Mouse (Mus musculus) brain, adult 2 months (tissue): ENCODE results near the gene Kif1c.

ENCODE experiments used
- DNase-seq: peaks from one replicate; pipeline ENCODE4 v3.0.0; 2011; ENCODE audit warnings: low read depth, low spot score

Gene Kif1c

GRCm38 (mm10) chr11:70667271-70668150, 32.8 kb upstream of the Kif1c start:
- no peak for DNase-seq

- DNase-seq: no peak
Observed at GRCm38 (mm10) chr11:70668335-70668770, 32.0 kb upstream of the Kif1c start.

DNA sequence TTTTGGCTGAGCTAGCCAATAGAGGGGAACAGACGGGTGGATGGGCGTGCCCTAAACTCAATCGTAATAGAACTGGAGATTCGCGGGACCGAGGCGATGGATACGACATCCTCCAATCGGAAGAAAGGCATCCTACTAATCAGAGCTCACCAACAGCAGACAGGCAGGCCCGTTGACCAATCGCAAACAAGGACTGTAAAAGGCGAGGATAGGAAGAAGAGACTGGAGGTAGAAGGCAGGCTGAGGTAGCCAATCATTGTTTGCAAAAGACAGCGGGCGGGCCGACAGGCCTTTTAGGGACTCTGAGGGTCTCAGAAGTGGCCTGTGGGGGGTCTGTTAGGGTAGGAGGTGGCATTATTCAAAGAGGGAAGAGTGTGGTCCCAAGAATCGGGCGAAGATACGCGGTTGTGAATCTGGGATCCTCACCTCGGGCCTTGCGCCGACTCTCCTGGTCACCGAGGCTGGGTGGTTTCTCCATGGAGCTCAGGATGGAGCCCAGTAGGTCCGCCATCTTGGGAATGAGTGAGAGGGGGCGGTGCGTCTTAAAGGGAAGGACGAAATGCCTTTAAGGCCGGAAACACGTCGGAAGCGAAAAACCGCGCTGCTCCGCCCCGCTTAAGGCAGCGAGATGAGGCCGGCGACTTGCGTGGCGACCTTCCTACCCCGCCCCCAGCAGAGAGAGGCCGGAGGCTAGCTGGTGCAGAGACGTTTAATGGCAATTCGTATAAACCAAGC, 31.4 kb upstream of the Kif1c start, which contains the start of gene Spag7:
TSS of gene Spag7 (minus strand) at position 646 of the 735 bp plus-strand sequence.
- DNase-seq: peak; percentile 100

GRCm38 (mm10) chr11:70669582-70670345, 30.6 kb upstream of the Kif1c start:
- peak; percentile 84 for DNase-seq

DNA sequence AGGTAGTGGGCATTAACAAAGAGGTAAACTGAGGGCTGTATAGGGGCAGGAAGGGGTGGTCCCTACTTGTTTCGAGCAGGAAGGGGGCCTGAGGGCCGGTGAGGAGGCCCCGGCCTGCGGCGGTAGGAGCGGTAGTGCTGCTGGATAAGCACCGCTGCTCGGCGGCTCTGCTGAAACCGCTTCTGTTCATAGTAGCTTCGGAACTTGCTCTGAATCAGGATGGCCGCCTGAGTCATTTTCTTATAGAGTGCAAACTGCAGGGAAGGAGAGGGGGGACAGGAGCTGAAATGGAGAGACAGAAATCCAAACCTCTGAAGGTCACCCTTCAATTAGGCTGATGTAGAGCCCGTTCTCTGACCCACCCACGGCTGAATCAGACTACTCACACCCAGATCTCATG, 29.9 kb upstream of the Kif1c start:
- peak; percentile 43 for DNase-seq

DNA sequence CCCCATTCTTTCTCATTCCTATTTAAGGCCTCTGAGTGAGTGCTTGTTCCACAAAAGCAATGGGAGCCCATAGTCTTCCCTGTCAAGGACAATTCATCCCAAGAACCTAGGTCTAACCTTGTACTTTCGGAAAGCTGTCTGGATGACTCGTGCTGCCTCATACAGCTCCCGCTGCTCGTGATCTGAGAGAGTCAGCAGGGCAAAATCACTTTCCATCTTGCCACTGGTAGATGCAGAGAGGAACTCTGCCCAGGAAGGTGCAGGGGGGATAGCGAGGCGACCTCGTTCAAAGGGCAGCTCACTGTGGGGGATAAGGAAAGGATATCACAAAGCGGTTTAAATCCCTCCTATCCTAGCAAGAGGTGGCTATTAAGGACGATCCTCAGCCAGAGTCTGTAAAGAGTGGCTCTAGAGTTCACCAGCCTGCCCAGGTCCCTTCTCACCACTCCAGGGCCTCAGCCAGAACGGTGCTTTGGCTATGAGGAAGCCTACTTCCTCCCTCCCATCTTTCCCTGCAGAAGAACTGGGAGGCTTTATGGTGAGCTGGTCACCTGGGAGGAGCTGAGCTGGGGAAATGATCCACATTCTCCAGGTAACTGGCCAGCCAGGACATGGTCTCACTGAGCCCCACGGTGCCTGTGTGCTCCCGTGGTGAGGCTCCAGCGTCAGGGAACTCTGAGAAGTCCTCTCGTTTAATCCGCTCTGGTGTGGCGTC, 28.9 kb upstream of the Kif1c start:
- peak; percentile 35 for DNase-seq

GRCm38 (mm10) chr11:70674014-70674413, 26.3 kb upstream of the Kif1c start:
- DNase-seq: peak; percentile 28

DNA sequence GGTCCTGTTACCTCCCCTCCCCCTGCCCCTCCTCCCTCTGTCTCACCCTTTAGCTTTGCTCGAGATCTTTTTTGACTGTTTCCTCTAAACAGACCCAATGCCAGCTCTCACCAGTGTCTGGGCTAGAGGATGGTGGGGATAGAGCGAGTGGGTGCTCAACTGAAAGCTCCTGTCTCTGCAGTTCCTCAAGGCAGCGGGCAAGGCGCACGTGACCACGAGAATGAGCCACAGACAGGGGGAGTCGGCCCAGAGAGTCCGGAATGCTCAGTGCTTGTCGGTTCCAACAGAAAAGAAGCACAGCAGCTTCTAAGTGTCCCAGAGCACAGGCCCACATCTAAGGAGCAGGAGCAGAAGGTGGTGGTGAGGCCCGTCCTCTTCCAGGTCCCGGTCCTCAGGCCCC, 25.8 kb upstream of the Kif1c start:
- DNase-seq: no peak

DNA sequence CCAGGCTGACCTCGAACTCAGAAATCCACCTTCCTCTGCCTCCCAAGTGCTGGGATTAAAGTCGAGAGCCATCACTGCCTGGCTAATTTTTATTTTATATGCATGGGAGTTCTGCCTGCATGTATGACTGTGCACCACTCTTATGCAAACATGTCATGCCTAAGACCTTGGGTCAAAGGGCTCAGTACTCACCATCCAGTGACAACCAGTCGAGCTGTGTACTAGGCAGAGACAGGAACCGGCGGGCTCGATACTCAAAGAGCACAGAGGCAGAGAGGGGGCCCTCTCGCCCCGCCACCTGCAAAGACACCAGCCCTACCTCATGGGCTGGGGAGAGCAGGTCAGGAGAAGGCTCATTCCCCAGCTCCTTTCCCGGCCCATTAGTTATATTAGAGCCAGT, 22.3 kb upstream of the Kif1c start:
- DNase-seq: no peak

DNA sequence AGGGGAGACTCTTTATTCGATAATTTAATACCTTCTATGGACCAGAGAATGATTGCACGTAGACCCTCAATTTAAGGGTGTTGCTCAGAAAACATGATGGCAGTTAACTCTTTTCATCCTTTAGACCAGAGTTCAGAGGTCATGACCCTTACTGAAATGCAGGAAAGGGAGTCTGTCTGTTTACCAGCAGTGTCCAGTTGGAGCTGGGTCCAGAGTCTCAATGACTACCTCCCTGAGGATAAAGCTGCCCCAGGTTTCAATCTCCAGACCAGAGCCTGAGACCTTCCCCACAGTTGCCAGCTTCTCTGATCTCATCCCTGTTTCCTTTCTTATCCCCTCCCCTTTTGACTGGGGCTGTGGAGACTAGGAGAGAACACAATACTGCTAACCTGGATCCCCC, 21.8 kb upstream of the Kif1c start:
- DNase-seq: no peak

GRCm38 (mm10) chr11:70679361-70679760, 21.0 kb upstream of the Kif1c start:
- no peak for DNase-seq

- DNase-seq: peak; percentile 65
Observed at GRCm38 (mm10) chr11:70679894-70680293, 20.5 kb upstream of the Kif1c start.

DNA sequence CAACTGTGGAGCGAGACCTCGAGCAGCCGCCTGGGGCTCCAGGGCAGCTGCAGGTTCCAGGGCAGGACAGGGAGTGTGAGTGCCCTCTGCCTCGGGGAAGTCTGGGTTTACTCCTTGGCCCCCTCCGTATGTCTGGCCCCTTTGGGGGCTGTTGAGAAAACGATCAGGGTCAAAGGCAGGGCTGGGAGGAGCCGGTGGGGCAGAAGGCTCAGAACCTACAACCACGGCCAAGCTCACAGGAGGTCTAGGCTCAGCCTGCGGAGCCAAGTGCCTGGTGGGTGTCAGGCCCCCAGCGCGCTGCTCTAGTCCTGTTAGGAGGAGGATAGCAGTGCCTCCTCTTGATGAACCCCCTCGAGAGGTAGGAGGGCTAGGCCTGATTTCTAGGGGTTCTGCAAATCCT, 19.2 kb upstream of the Kif1c start:
- no peak for DNase-seq

GRCm38 (mm10) chr11:70681897-70682581, 18.3 kb upstream of the Kif1c start:
- peak; percentile 82 for DNase-seq

GRCm38 (mm10) chr11:70683640-70684039, 16.7 kb upstream of the Kif1c start:
- DNase-seq: no peak

DNA sequence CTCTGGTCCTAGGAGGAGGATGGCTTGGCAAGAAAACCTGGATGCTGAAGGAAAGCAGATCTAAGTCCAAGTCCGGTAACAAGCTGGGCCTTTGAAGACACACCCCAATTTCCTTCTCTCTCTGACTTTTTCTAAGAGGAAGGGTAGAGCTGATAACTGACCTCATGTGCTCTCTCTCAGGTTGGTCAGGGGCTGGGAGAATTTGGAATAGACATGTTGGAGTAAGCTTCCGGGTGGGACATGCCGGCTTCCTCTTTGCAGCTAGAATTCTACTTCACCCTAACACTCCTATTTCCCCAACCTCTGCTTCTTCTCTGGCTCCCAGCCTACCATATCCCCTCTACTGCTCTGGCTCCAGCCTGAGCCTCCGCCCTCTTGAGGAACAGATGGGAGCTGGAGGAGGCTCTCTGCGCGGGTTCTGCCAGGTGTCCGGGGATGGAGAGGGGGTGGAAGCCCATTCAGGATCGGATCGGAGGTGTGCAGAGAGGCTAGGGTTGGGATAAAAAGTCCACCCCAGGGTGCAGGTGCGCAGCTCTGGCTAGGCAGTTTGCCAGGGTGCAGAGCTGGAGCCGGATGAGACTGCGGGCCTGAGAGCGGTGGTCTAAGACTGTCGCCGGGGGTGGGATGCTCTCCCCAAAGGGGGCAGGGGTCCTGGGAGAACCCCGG, 13.3 kb upstream of the Kif1c start:
- DNase-seq: peak; percentile 86

- peak; percentile 88 for DNase-seq
Observed at GRCm38 (mm10) chr11:70687601-70688199, 12.6 kb upstream of the Kif1c start, which contains the start of gene Camta2. Gene Camta2, minus strand, starts transcription at chr11:70688105.

- DNase-seq: no peak
Observed at GRCm38 (mm10) chr11:70688372-70688771, 12.0 kb upstream of the Kif1c start.

DNA sequence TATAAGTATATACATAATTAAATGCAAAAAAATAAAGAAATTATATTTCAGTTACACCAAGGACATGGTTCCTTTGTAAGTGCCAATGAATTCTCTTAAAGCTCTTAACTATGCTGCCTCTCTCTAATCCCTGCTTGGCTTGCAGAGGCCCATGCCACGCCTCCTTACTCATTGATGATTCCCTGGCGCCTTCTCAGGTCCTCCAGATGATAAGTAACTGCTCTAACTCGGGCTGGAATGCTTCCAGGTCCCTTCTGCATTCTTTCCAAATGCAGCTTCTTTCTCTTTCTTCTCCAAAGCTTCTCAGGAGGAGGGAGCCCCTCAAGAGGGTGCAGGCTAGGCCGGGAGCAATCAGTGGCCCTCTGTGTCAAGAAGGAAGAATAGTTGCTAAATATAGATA, 10.8 kb upstream of the Kif1c start:
- DNase-seq: no peak

DNA sequence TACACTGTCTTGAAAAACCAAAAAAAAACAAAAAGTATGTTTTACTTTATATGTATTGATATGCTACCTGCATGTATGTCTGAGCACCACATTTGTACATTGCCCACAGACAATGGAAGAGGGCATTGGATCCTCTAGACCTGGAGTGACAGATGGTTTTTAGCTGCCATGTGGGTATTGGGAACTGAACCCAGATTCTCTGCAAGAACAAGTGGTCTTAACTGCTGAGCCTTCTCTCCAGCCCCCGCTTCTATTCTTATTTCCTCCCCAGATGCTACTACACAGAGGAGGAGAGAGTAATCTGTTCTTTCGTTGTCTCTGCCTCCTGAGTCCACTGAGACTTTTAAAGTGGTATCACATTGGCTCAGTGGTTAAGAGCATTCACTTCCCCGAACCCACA, 6.8 kb upstream of the Kif1c start:
- DNase-seq: peak; percentile 60
